Mouse (Mus musculus): ENCODE data around the gene Evi2b. TPM values are rescaled to one million over a fixed set of nuclear protein-coding genes. Genes with fewer than 3 reads are reported as not detected.

The Evi2b gene
- polyA plus RNA-seq, 1 experiment from 2014 or later: not detected

- H3K36me3 ChIP-seq (ENCODE audit: control insufficient read depth, insufficient read depth, low read length): no peaks in the 10 kb centered on the region
- H3K27me3 ChIP-seq (ENCODE audit: control insufficient read depth, insufficient read depth, low read length): no peaks in the 10 kb centered on the region
- H3K4me1 ChIP-seq (ENCODE audit: control insufficient read depth, insufficient read depth, low read length): no peaks in the 10 kb centered on the region
- ATAC-seq (ENCODE audit: low read depth): no peak
- H3K9ac ChIP-seq (replicated peaks; ENCODE audit: low read depth, low read length): no peak overlapping the region
- no peaks in the 10 kb centered on the region for H3K9me3 ChIP-seq (ENCODE audit: control insufficient read depth, low read length)
- H3K27ac ChIP-seq (ENCODE audit: low read depth, low read length): no peak overlapping the region
- H3K4me2 ChIP-seq (ENCODE audit: low read depth, low read length): no peak overlapping the region
- no peak overlapping the region for H3K4me3 ChIP-seq (ENCODE audit: low read depth, low read length)
- 84% methylated on average over 15 of the region's 15 CpGs for WGBS
Observed at GRCm38 (mm10) chr11:79527015-79527738, 3.6 kb upstream of the Evi2b start.

DNA sequence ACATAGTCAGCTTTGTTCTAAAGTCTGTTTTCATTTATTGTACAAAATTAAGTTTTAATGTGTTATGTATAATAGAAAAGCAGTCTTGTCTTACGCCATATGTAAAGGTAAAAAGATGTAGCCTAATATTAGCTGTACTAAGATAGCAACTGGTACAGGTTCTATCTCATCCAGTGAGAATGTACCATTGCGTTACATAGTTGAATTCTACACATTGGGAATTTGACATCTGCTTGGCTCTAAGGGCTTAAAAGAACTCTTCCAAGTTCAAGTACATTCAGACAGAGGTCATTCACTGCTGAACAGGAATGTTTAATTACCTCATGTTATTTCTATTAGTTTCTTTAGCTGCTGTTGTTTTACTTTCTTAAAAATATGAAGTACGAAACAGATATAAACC lies 3.0 kb upstream of the Evi2b start:
- Histone ChIP-seq H3K36me3 (ENCODE audit: control insufficient read depth, insufficient read depth, low read length) (no peaks in the 10 kb centered on the region), H3K9me3 (ENCODE audit: control insufficient read depth, low read length) (no peaks in the 10 kb centered on the region), H3K27me3 (ENCODE audit: control insufficient read depth, insufficient read depth, low read length) (no peaks in the 10 kb centered on the region), H3K27ac (ENCODE audit: low read depth, low read length) (no peak overlapping the region), H3K4me3 (ENCODE audit: low read depth, low read length) (no peak overlapping the region), H3K4me1 (ENCODE audit: control insufficient read depth, insufficient read depth, low read length) (no peaks in the 10 kb centered on the region), H3K9ac (replicated peaks; ENCODE audit: low read depth, low read length) (no peak overlapping the region), H3K4me2 (ENCODE audit: low read depth, low read length) (no peak overlapping the region)
- no peak for ATAC-seq (ENCODE audit: low read depth)
- WGBS: 98% methylated on average over 3 of the region's 3 CpGs

DNA sequence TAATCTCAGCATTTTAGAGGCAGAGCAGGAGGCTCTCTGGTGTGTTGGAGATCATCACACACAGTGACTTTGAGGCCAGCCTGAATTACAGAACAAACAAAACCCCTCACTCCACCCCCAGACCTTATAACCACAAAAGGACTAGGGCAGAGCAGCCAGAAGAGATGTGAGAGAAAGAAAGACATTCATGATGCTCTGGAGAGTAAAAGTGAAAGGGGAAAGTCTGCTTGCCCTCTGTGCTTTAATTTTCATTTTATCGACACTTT lies 681 bp upstream of the Evi2b start:
- Histone ChIP-seq H3K9ac (replicated peaks; ENCODE audit: low read depth, low read length) (no peak overlapping the region), H3K27ac (ENCODE audit: low read depth, low read length) (no peak overlapping the region), H3K4me3 (ENCODE audit: low read depth, low read length) (no peak overlapping the region), H3K9me3 (ENCODE audit: control insufficient read depth, low read length) (no peaks in the 10 kb centered on the region), H3K4me1 (ENCODE audit: control insufficient read depth, insufficient read depth, low read length) (no peaks in the 10 kb centered on the region), H3K4me2 (ENCODE audit: low read depth, low read length) (no peak overlapping the region), H3K36me3 (ENCODE audit: control insufficient read depth, insufficient read depth, low read length) (no peaks in the 10 kb centered on the region), H3K27me3 (ENCODE audit: control insufficient read depth, insufficient read depth, low read length) (no peaks in the 10 kb centered on the region)
- 85% methylated on average over 1 of the region's 1 CpGs for WGBS
- no peak for ATAC-seq (ENCODE audit: low read depth)

DNA sequence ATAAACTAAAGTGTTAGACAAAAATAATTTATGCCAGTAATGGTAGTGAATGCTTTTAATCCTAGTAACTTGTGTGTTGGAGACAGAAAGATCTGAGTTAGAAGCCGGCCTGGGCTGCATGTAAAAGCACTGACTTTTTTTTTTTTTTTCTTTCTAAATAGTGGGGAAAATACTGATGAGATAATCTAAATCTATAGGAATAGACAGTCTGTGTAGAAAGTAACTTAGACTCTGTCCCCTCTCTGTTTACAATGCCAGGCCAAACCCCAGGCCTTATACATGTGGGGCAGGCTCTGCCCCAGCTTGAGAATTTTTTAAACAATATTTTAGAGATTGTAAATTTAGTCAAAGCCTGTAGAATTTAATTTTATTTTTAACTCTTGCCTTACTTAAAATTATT lies 618 bp downstream of the Evi2b start:
- Histone ChIP-seq H3K27ac (ENCODE audit: low read depth, low read length) (no peak overlapping the region), H3K4me3 (ENCODE audit: low read depth, low read length) (no peak overlapping the region), H3K27me3 (ENCODE audit: control insufficient read depth, insufficient read depth, low read length) (no peaks in the 10 kb centered on the region), H3K9me3 (ENCODE audit: control insufficient read depth, low read length) (no peaks in the 10 kb centered on the region), H3K4me2 (ENCODE audit: low read depth, low read length) (no peak overlapping the region), H3K9ac (replicated peaks; ENCODE audit: low read depth, low read length) (no peak overlapping the region), H3K36me3 (ENCODE audit: control insufficient read depth, insufficient read depth, low read length) (no peaks in the 10 kb centered on the region), H3K4me1 (ENCODE audit: control insufficient read depth, insufficient read depth, low read length) (no peaks in the 10 kb centered on the region)
- 98% methylated on average over 1 of the region's 1 CpGs for WGBS
- no peak for ATAC-seq (ENCODE audit: low read depth)

DNA sequence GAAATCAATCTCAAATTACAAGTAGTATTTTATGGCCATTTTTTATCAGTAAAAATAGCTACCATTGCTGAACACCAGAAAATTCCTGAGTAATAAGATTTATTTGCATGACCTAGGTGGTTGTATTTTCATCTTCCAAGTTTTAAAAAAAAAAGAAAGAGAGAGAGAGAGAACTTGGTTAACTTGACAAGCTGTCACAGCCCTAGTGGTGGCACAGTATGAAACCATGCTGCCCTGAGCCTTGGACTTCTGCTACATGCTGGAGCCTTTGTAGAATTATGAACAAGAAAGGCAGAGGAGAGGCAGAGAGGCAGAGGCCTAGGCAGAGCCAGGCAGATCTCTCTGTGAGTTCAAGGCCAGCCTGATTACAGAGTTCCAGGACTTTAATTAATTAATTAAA lies 1.6 kb downstream of the Evi2b start:
- ATAC-seq (ENCODE audit: low read depth): no peak
- Histone ChIP-seq H3K36me3 (ENCODE audit: control insufficient read depth, insufficient read depth, low read length) (no peaks in the 10 kb centered on the region), H3K9me3 (ENCODE audit: control insufficient read depth, low read length) (no peaks in the 10 kb centered on the region), H3K4me1 (ENCODE audit: control insufficient read depth, insufficient read depth, low read length) (no peaks in the 10 kb centered on the region), H3K27me3 (ENCODE audit: control insufficient read depth, insufficient read depth, low read length) (no peaks in the 10 kb centered on the region), H3K9ac (replicated peaks; ENCODE audit: low read depth, low read length) (no peak overlapping the region), H3K4me3 (ENCODE audit: low read depth, low read length) (no peak overlapping the region), H3K27ac (ENCODE audit: low read depth, low read length) (no peak overlapping the region), H3K4me2 (ENCODE audit: low read depth, low read length) (no peak overlapping the region)

- Histone ChIP-seq H3K9me3 (ENCODE audit: control insufficient read depth, low read length) (no peaks in the 10 kb centered on the region), H3K4me1 (ENCODE audit: control insufficient read depth, insufficient read depth, low read length) (no peaks in the 10 kb centered on the region), H3K4me2 (ENCODE audit: low read depth, low read length) (no peak overlapping the region), H3K27me3 (ENCODE audit: control insufficient read depth, insufficient read depth, low read length) (no peaks in the 10 kb centered on the region), H3K27ac (ENCODE audit: low read depth, low read length) (no peak overlapping the region), H3K36me3 (ENCODE audit: control insufficient read depth, insufficient read depth, low read length) (no peaks in the 10 kb centered on the region), H3K4me3 (ENCODE audit: low read depth, low read length) (no peak overlapping the region), H3K9ac (replicated peaks; ENCODE audit: low read depth, low read length) (no peak overlapping the region)
- no peak for ATAC-seq (ENCODE audit: low read depth)
Observed at GRCm38 (mm10) chr11:79520772-79521171, 2.8 kb downstream of the Evi2b start.

- H3K4me2 ChIP-seq (ENCODE audit: low read depth, low read length): no peak overlapping the region
- no peak overlapping the region for H3K9ac ChIP-seq (replicated peaks; ENCODE audit: low read depth, low read length)
- H3K36me3 ChIP-seq (ENCODE audit: control insufficient read depth, insufficient read depth, low read length): no peaks in the 10 kb centered on the region
- no peaks in the 10 kb centered on the region for H3K27me3 ChIP-seq (ENCODE audit: control insufficient read depth, insufficient read depth, low read length)
- H3K27ac ChIP-seq (ENCODE audit: low read depth, low read length): no peak overlapping the region
- WGBS: 86% methylated on average over 1 of the region's 1 CpGs
- H3K4me3 ChIP-seq (ENCODE audit: low read depth, low read length): no peak overlapping the region
- no peak for ATAC-seq (ENCODE audit: low read depth)
- no peaks in the 10 kb centered on the region for H3K4me1 ChIP-seq (ENCODE audit: control insufficient read depth, insufficient read depth, low read length)
- H3K9me3 ChIP-seq (ENCODE audit: control insufficient read depth, low read length): no peaks in the 10 kb centered on the region
Observed at GRCm38 (mm10) chr11:79519878-79520291, 3.7 kb downstream of the Evi2b start.

- no peaks in the 10 kb centered on the region for H3K9me3 ChIP-seq (ENCODE audit: control insufficient read depth, low read length)
- H3K27me3 ChIP-seq (ENCODE audit: control insufficient read depth, insufficient read depth, low read length): no peaks in the 10 kb centered on the region
- no peak for ATAC-seq (ENCODE audit: low read depth)
- H3K4me3 ChIP-seq (ENCODE audit: low read depth, low read length): no peak overlapping the region
- WGBS: 88% methylated on average over 6 of the region's 6 CpGs
- no peak overlapping the region for H3K4me2 ChIP-seq (ENCODE audit: low read depth, low read length)
- no peak overlapping the region for H3K27ac ChIP-seq (ENCODE audit: low read depth, low read length)
- no peaks in the 10 kb centered on the region for H3K4me1 ChIP-seq (ENCODE audit: control insufficient read depth, insufficient read depth, low read length)
- H3K9ac ChIP-seq (replicated peaks; ENCODE audit: low read depth, low read length): no peak overlapping the region
- no peaks in the 10 kb centered on the region for H3K36me3 ChIP-seq (ENCODE audit: control insufficient read depth, insufficient read depth, low read length)
Observed at GRCm38 (mm10) chr11:79519299-79519698, 4.3 kb downstream of the Evi2b start.

GRCm38 (mm10) chr11:79515798-79516197 lies 7.8 kb downstream of the Evi2b start:
- Histone ChIP-seq H3K9me3 (ENCODE audit: control insufficient read depth, low read length) (no peaks in the 10 kb centered on the region), H3K9ac (replicated peaks; ENCODE audit: low read depth, low read length) (no peak overlapping the region), H3K4me3 (ENCODE audit: low read depth, low read length) (no peak overlapping the region), H3K4me2 (ENCODE audit: low read depth, low read length) (no peak overlapping the region), H3K4me1 (ENCODE audit: control insufficient read depth, insufficient read depth, low read length) (no peaks in the 10 kb centered on the region), H3K36me3 (ENCODE audit: control insufficient read depth, insufficient read depth, low read length) (no peaks in the 10 kb centered on the region), H3K27ac (ENCODE audit: low read depth, low read length) (no peak overlapping the region), H3K27me3 (ENCODE audit: control insufficient read depth, insufficient read depth, low read length) (no peaks in the 10 kb centered on the region)
- WGBS: 100% methylated on average over 2 of the region's 2 CpGs
- no peak for ATAC-seq (ENCODE audit: low read depth)

- 86% methylated on average over 6 of the region's 6 CpGs for WGBS
- Histone ChIP-seq H3K9ac (replicated peaks; ENCODE audit: low read depth, low read length) (no peak overlapping the region), H3K4me3 (ENCODE audit: low read depth, low read length) (no peak overlapping the region), H3K4me1 (ENCODE audit: control insufficient read depth, insufficient read depth, low read length) (no peaks in the 10 kb centered on the region), H3K36me3 (ENCODE audit: control insufficient read depth, insufficient read depth, low read length) (no peaks in the 10 kb centered on the region), H3K27me3 (ENCODE audit: control insufficient read depth, insufficient read depth, low read length) (no peaks in the 10 kb centered on the region), H3K9me3 (ENCODE audit: control insufficient read depth, low read length) (no peaks in the 10 kb centered on the region), H3K4me2 (ENCODE audit: low read depth, low read length) (no peak overlapping the region), H3K27ac (ENCODE audit: low read depth, low read length) (no peak overlapping the region)
- no peak for ATAC-seq (ENCODE audit: low read depth)
Observed at GRCm38 (mm10) chr11:79515331-79515730, 8.2 kb downstream of the Evi2b start.
